Mouse (Mus musculus) G1E (cell line): ENCODE measurements around the gene Efcab6. TPM values are rescaled to one million over a fixed set of nuclear protein-coding genes. Genes with fewer than 3 reads are reported as not detected.

ENCODE experiments used
- ATAC-seq: 2 replicates; pipeline ENCODE4 v1.8.0; 2016; ENCODE audit warnings: mild to moderate bottlenecking; ENCODE audit not compliant: insufficient number of reproducible peaks, poor library complexity, low FRiP score, severe bottlenecking; ENCODE audit errors: extremely low read depth
- DNase-seq: peaks from one replicate; pipeline ENCODE4 v3.0.0; 2012; ENCODE audit warnings: low spot score
- H3K27me3 ChIP-seq: 2 replicates; pipeline ENCODE4 v1.6.1; 2012; ENCODE audit warnings: mild to moderate bottlenecking, low read length, inconsistent platforms; ENCODE audit not compliant: insufficient read depth
- H3K36me3 ChIP-seq: replicated peaks from 2 replicates; pipeline ENCODE3; 2012; ENCODE audit warnings: mild to moderate bottlenecking, inconsistent platforms
- H3K4me1 ChIP-seq: 2 replicates; pipeline ENCODE4 v1.6.1; 2012; ENCODE audit warnings: low read depth, low read length, inconsistent platforms, mixed read lengths; ENCODE audit not compliant: insufficient read depth
- H3K4me3 ChIP-seq: 2 replicates; pipeline ENCODE4 v1.5.1; 2012; ENCODE audit warnings: low read depth, mild to moderate bottlenecking, inconsistent platforms, low read length, moderate library complexity, mixed read lengths
- H3K9me3 ChIP-seq: replicated peaks from 2 replicates; pipeline ENCODE4 v1.6.1; 2012; ENCODE audit warnings: inconsistent platforms
- CTCF ChIP-seq: IDR thresholded peaks from 2 replicates; pipeline ENCODE4 v1.5.1; 2012; ENCODE audit warnings: low read depth, low read length, inconsistent platforms, mixed read lengths
- GATA1 ChIP-seq: IDR thresholded peaks from 2 replicates; pipeline ENCODE4 v1.6.1; 2012; ENCODE audit warnings: borderline replicate concordance, low read length, inconsistent platforms, mixed read lengths
- GATA2 ChIP-seq: IDR thresholded peaks from 2 replicates; pipeline ENCODE4 v1.6.1; 2012; ENCODE audit warnings: low read depth, low read length, inconsistent platforms, borderline replicate concordance
- POLR2AphosphoS5 ChIP-seq: IDR thresholded peaks from 2 replicates; pipeline ENCODE4 v1.6.1; 2012; ENCODE audit warnings: low read depth, low read length, inconsistent platforms; ENCODE audit not compliant: insufficient replicate concordance
- TAL1 ChIP-seq: conservative IDR thresholded peaks from 2 replicates; pipeline ENCODE4 v1.6.1; 2012; ENCODE audit warnings: low read depth, low read length, inconsistent platforms, mixed read lengths
- polyA plus RNA-seq: library from polyadenylated mRNA; stranded (reverse); fragments of >175 nt; gene quantifications from 2 replicates; pipeline ENCODE4 v1.2.3, GENCODE M21; 2012
- total RNA-seq, 2 experiments: library from RNA; stranded (forward) in 1 of 2; stranded (reverse) in 1 of 2; fragments of 200-1000 nt in 1 of 2; fragments of >200 nt in 1 of 2; fragmentation: Nextera tagmentation in 1 of 2; gene quantifications; 2 replicates each; pipeline ENCODE4 v1.2.3; 2014 to 2017

The Efcab6 gene
- total and polyA plus RNA-seq, 3 experiments: not detected

DNA sequence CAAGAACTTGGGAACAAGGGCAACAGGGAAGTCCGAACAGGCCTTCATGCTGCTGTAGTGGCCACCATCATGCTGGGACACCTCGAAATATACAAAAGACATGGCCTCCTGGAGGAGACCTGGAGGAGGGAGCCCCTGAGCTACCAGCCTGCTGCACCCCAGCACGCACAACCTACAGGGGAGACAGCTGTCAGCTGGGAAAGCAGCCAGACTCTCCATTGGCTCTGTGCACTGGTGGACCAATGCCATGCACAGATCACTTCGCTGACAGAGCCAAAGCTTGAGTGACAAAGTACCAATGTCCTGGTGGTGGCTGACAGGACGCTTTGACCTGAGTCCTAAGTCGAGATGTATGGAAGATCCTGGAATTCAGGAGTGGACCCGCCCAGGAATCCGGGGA, 30.9 kb upstream of the Efcab6 start:
- Histone ChIP-seq H3K4me3 (no peak overlapping the region), H3K36me3 (no peaks in the 10 kb centered on the region), H3K9me3 (peaks cover 64% of the 10 kb centered on the region), H3K27me3 (no peaks in the 10 kb centered on the region), H3K4me1 (no peaks in the 10 kb centered on the region)
- no peak for ATAC-seq
- DNase-seq: no peak
- TF ChIP-seq GATA1 (no peak), TAL1 (no peak), CTCF (no peak), GATA2 (no peak), POLR2AphosphoS5 (no peak)

DNA sequence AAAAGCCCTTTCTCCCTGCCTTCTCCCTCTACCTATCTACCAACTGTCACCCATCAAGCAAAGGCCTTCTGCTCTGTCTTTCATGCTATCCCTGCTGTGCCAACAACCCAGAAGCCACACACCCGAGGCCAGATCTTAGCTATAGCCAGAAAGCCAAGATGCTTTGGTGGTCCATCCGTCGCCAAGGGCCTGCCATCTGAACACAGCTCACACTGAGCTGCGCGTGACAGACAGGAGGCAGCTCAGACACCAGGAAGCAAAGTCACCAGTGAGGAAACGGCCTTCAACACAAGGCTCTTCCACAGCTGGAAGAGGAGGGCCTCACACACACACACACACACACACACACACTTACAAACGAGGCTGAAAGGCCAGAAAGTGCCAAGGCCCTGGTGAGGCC, 29.7 kb upstream of the Efcab6 start:
- TF ChIP-seq CTCF: no peak
- TF ChIP-seq TAL1: no peak
- no peak for TF ChIP-seq GATA1
- DNase-seq (no peak), ATAC-seq (no peak)
- Histone ChIP-seq H3K27me3 (no peaks in the 10 kb centered on the region), H3K4me3 (no peak overlapping the region), H3K4me1 (no peaks in the 10 kb centered on the region), H3K36me3 (no peaks in the 10 kb centered on the region), H3K9me3 (peaks cover 65% of the 10 kb centered on the region)

DNA sequence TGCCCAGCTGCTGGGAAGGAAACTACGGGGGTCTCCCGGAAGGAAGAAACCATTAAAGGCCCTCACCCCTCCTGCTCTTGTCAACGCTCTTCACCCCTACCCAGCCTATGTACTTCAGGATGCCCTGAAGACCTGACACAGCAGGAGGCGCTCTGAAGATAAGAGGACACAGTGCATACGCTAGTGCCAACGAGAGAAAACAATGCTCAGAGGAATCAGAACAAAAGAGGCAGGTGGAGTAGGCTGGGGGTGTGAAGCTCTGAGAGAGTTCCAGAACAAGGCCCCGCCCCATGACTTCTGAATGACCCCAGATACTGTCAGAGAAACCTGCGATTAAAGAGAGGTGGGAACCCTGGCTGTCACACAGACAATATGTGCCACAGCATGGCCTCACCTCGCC, 21.6 kb upstream of the Efcab6 start:
- H3K36me3 ChIP-seq: no peaks in the 10 kb centered on the region
- DNase-seq: no peak
- TF ChIP-seq CTCF: no peak
- no peak for TF ChIP-seq GATA2
- TF ChIP-seq GATA1: no peak
- TF ChIP-seq POLR2AphosphoS5: no peak
- no peak for TF ChIP-seq TAL1
- no peak for ATAC-seq
- no peak overlapping the region for H3K4me3 ChIP-seq
- H3K27me3 ChIP-seq: no peaks in the 10 kb centered on the region
- peaks cover 89% of the 10 kb centered on the region for H3K9me3 ChIP-seq
- no peaks in the 10 kb centered on the region for H3K4me1 ChIP-seq

DNA sequence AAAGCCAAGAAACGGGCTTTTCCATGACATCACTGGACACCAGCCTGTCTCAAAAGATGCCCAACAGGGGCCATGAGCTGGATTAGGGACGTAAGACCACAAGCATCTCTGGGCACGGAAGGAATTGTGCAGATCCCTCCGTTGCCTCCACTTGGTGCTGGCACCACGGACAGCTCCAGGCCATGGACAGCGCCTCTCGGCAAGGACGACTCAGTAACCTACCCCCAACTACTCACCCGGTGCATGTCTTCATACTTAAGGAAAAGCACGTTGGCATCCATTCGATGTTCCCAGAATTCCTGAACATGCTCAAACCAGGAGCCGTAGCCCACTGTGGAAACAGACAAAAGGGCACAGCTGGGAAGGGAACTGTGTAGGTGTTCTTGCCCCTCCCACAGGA, 21.2 kb upstream of the Efcab6 start:
- no peaks in the 10 kb centered on the region for H3K27me3 ChIP-seq
- H3K9me3 ChIP-seq: peaks cover 90% of the 10 kb centered on the region
- no peaks in the 10 kb centered on the region for H3K36me3 ChIP-seq
- H3K4me3 ChIP-seq: no peak overlapping the region
- H3K4me1 ChIP-seq: no peaks in the 10 kb centered on the region
- DNase-seq: no peak
- ATAC-seq: no peak
- TF ChIP-seq GATA2 (no peak), CTCF (no peak), POLR2AphosphoS5 (no peak), TAL1 (no peak), GATA1 (no peak)

- Histone ChIP-seq H3K36me3 (no peaks in the 10 kb centered on the region), H3K4me1 (no peaks in the 10 kb centered on the region), H3K4me3 (no peak overlapping the region), H3K27me3 (no peaks in the 10 kb centered on the region), H3K9me3 (peaks cover 84% of the 10 kb centered on the region)
- TF ChIP-seq GATA2 (no peak), GATA1 (no peak), TAL1 (no peak), CTCF (no peak), POLR2AphosphoS5 (no peak)
- ATAC-seq: no peak
- no peak for DNase-seq
Observed at GRCm38 (mm10) chr15:84080069-84080468, 14.9 kb upstream of the Efcab6 start.

DNA sequence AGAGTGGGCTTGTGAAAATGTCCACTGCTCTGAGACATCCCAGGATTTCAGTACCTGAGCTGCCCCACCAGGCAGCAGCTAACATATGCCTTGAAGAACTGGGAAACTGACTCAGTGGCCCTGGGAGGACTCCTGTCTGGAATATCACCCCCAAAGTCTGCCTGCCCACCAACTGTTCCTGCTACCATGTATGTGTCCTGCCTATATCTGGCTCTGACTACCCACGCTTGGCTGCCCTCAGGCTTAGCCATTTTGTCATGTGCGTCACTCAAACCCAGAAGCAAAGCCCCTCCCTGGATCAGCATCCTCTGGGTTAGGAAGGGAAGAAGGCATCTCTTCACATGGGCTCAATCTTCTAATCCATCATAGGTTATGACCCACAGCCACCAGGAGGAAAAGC, 14.3 kb upstream of the Efcab6 start:
- H3K4me1 ChIP-seq: no peaks in the 10 kb centered on the region
- no peak overlapping the region for H3K4me3 ChIP-seq
- DNase-seq: no peak
- no peak for TF ChIP-seq POLR2AphosphoS5
- TF ChIP-seq GATA2: no peak
- TF ChIP-seq CTCF: no peak
- no peak for TF ChIP-seq GATA1
- no peak for TF ChIP-seq TAL1
- peaks cover 84% of the 10 kb centered on the region for H3K9me3 ChIP-seq
- H3K36me3 ChIP-seq: no peaks in the 10 kb centered on the region
- ATAC-seq: no peak
- H3K27me3 ChIP-seq: no peaks in the 10 kb centered on the region

DNA sequence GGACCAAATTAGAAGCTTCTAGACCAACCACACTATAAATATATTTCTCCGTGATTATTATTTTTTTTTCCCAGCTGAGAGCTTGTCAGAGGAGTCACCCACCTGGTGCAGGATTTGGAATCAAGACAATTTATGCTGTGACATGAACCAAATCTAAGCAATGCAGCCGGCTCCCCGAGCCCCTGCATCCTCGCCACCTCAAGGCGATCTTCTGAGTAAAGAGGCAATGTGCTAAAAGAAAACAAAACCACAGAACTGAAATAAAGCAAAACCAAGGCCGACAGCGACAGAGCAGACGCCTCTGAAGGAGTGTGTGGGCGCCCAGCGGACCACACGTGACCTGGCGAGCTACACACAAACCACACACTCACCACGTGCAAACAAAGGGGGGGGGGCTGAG, 13.5 kb upstream of the Efcab6 start:
- no peaks in the 10 kb centered on the region for H3K27me3 ChIP-seq
- ATAC-seq: no peak

More for the DNA sequence above, 13.5 kb upstream of the Efcab6 start:
- TF ChIP-seq CTCF: no peak
- no peak for TF ChIP-seq POLR2AphosphoS5
- TF ChIP-seq GATA1: no peak
- no peak for TF ChIP-seq TAL1
- no peak for TF ChIP-seq GATA2
- H3K36me3 ChIP-seq: no peaks in the 10 kb centered on the region
- no peak for DNase-seq
- H3K4me3 ChIP-seq: no peak overlapping the region
- H3K9me3 ChIP-seq: peaks cover 83% of the 10 kb centered on the region
- no peaks in the 10 kb centered on the region for H3K4me1 ChIP-seq
